Mouse (Mus musculus) lung, postnatal 25 days (tissue): ENCODE data around the gene Map10.

Experiments
- DNase-seq: peaks from one replicate; pipeline ENCODE4 v3.0.0; 2022; ENCODE audit warnings: low spot score

The Map10 gene

GRCm38 (mm10) chr8:125718914-125719313 is 49.3 kb downstream of the Map10 start:
- no peak for DNase-seq

DNA sequence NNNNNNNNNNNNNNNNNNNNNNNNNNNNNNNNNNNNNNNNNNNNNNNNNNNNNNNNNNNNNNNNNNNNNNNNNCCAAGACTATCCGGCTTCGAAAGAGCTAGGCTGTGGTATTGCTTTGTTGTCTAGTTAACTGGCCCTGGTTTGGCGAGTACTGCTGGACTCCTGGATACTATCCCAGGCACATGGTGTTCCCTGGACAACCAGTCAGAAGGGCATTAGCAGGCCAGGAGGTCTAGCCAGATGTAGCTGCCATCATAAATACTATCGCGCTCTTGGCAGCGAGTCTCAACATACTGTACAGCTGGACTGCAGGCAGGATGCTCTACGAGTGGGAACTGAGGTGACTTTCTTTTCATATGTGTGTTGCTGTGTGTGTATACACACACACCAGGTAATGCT is 53.1 kb downstream of the Map10 start:
- DNase-seq = no peak
